Mouse (Mus musculus) heart, embryonic 13.5 days (tissue): ENCODE results near the gene Fgf13. TPM values are rescaled to one million over a fixed set of nuclear protein-coding genes. Genes with fewer than 3 reads are reported as not detected.

ENCODE experiments used
- ATAC-seq: fragments of 200-750 bp; cut with Nextera tagmentation; 2 replicates; pipeline ENCODE4 v1.8.0; 2017; ENCODE audit warnings: moderate TSS enrichment; ENCODE audit not compliant: insufficient number of reproducible peaks, low FRiP score, low TSS enrichment; ENCODE audit errors: extremely low read depth
- H3K27ac ChIP-seq: fragments of 300-500 bp; sonication (generic); replicated peaks from 2 replicates; pipeline ENCODE4 v1.5.1; 2015; ENCODE audit warnings: moderate library complexity, mild to moderate bottlenecking, inconsistent platforms
- H3K27me3 ChIP-seq: fragments of 300-500 bp; sonication (generic); replicated peaks from 2 replicates; pipeline ENCODE4 v1.6.1; 2015; ENCODE audit warnings: mild to moderate bottlenecking, inconsistent platforms
- H3K36me3 ChIP-seq: fragments of 300-500 bp; sonication (generic); 2 replicates; pipeline ENCODE4 v1.6.1; 2015; ENCODE audit warnings: mild to moderate bottlenecking, inconsistent platforms
- H3K4me1 ChIP-seq: fragments of 300-500 bp; sonication (generic); 2 replicates; pipeline ENCODE4 v1.6.1; 2015; ENCODE audit warnings: inconsistent platforms
- H3K4me2 ChIP-seq: fragments of 300-500 bp; sonication (generic); 2 replicates; pipeline ENCODE4 v1.6.1; 2015; ENCODE audit warnings: inconsistent platforms, mild to moderate bottlenecking, moderate library complexity
- H3K4me3 ChIP-seq: fragments of 300-500 bp; sonication (generic); 2 replicates; pipeline ENCODE4 v1.5.1; 2015; ENCODE audit warnings: moderate library complexity, mild to moderate bottlenecking, inconsistent platforms
- H3K9ac ChIP-seq: fragments of 300-500 bp; sonication (generic); 2 replicates; pipeline ENCODE4 v1.6.1; 2015; ENCODE audit warnings: inconsistent platforms, mild to moderate bottlenecking, moderate library complexity
- H3K9me3 ChIP-seq: fragments of 300-500 bp; sonication (generic); 2 replicates; pipeline ENCODE4 v1.6.1; 2016; ENCODE audit warnings: inconsistent platforms
- WGBS: fragments of 180-500 bp; shearing (Covaris S2); methylation state at CpG from one replicate; pipeline ENCODE4 v1.1.7; 2015; ENCODE audit warnings: mixed read lengths; 5-methylcytosine and 5-hydroxymethylcytosine counted together
- polyA plus RNA-seq: library from polyadenylated mRNA; unstranded; fragments of >200 nt; fragmentation: Nextera tagmentation; extraction: Ambion mirVana; gene quantifications from 2 replicates; pipeline ENCODE4 v1.2.1, GENCODE M21; 2015

The Fgf13 gene
- polyA plus RNA-seq, 1 experiment from 2014 or later = 53.9 TPM

DNA sequence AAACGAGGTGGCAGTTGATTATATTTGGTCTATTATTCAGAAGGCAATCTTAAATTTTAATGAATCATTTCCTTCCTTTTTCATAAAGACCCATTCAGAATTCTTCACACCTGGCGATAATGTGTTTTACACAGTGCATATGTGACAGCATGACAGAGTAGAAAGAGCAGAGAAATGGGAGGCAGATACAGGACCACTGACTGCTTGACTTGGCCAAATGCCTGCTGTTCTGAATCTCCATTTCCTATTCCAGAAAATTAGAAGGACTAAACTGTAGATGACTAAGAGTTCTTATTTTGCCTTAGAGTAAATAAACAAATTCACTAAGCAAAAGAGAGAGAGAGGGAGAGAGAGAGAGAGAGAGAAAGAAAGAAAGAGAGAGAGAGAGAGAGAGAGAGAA is 82.4 kb downstream of the Fgf13 start:
- no peak overlapping the region for H3K27ac ChIP-seq
- H3K9me3 ChIP-seq = no peaks in the 10 kb centered on the region
- no peaks in the 10 kb centered on the region for H3K27me3 ChIP-seq
- ATAC-seq = no peak
- 68% methylated on average over 2 of the region's 2 CpGs for WGBS
- no peak overlapping the region for H3K4me2 ChIP-seq
- no peak overlapping the region for H3K4me3 ChIP-seq
- no peaks in the 10 kb centered on the region for H3K36me3 ChIP-seq
- no peak overlapping the region for H3K9ac ChIP-seq
- H3K4me1 ChIP-seq = no peaks in the 10 kb centered on the region

DNA sequence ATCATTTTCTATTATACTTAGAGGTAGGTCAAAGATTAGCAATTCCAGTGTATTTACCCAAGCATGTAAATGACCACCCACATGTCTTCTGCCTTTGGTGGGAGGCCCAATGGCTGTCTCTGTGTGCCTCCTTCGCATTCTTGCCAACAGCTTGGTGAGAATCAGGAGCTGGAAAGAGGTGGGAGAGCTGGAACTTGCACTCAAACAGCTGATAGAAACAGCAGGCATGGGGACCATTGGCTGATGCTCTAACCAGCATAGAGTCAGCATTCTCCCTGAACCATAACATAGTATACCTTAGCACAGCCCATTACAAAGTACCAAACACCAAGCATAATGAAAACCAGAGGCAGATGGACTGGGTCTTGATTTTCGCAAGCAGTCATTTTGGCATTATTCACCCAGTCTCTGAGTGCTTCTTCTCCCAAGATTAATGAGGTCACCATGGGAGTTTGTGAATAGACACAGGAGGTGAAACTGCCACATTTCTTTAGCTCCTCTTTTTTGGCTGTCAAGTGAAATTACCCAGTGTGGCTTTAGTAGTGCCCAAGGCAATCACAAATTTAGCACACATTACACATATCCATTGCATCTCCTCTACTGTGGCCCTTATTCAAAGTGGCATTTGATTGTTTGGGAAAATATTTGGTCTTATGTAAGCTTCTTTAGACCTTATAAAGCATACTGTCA is 165.1 kb downstream of the Fgf13 start:
- Histone ChIP-seq H3K27ac (no peak overlapping the region), H3K9ac (no peak overlapping the region), H3K36me3 (no peaks in the 10 kb centered on the region), H3K4me2 (no peak overlapping the region), H3K4me1 (no peaks in the 10 kb centered on the region), H3K27me3 (no peaks in the 10 kb centered on the region), H3K9me3 (no peaks in the 10 kb centered on the region), H3K4me3 (no peak overlapping the region)
- 73% methylated on average over 2 of the region's 2 CpGs for WGBS
- ATAC-seq = no peak

DNA sequence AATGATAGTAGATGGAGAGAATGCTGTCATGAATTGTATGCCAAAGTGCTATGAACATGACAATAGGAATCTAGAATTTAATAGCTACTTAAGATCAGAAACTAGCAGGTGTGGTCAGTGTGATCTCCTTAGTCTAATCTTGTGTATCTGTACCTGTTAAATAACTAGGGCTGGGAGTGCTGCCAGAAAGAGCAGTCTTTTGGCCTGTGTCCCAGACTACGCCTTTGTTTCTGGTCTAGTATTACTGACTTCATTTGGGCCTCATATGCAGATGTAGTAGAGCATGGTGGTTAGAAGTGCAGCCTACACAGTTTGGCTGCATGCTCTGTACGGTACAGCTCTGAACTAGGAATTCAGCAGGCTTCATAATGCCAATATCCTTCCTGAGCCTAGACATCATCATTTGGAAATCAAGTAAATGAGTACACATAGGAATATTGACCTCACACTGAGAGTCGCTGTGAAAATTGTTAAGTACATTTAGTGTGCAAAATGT is 276.9 kb downstream of the Fgf13 start:
- ATAC-seq = no peak
- H3K9ac ChIP-seq = no peak overlapping the region
- no peaks in the 10 kb centered on the region for H3K27me3 ChIP-seq
- H3K4me3 ChIP-seq = no peak overlapping the region
- no peak overlapping the region for H3K4me2 ChIP-seq
- no peaks in the 10 kb centered on the region for H3K36me3 ChIP-seq
- 70% methylated on average over 3 of the region's 3 CpGs for WGBS
- H3K9me3 ChIP-seq = no peaks in the 10 kb centered on the region
- H3K4me1 ChIP-seq = no peaks in the 10 kb centered on the region
- H3K27ac ChIP-seq = no peak overlapping the region

DNA sequence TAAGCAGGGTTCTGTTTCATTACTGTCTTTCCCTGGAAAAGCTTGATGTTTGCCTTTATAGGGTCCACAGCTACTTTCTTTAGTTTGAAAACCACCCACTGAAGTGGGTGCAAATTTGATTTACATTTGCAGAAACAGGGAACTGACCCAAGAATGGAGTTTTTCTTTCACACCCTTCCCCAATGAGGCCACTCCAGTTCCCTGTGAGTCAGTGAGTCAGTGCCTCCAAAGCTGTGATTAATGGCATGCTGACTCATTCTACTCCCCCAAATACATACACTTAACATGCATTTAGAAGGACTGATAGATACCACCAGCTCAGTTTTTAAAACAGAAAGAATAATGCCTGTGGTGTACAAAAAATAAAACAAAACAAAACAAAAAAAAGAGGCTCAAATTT is 316.3 kb downstream of the Fgf13 start:
- Histone ChIP-seq H3K27me3 (no peaks in the 10 kb centered on the region), H3K4me3 (no peak overlapping the region), H3K9ac (no peak overlapping the region), H3K4me2 (no peak overlapping the region), H3K9me3 (no peaks in the 10 kb centered on the region), H3K27ac (no peak overlapping the region), H3K36me3 (no peaks in the 10 kb centered on the region), H3K4me1 (no peaks in the 10 kb centered on the region)
- ATAC-seq = no peak

DNA sequence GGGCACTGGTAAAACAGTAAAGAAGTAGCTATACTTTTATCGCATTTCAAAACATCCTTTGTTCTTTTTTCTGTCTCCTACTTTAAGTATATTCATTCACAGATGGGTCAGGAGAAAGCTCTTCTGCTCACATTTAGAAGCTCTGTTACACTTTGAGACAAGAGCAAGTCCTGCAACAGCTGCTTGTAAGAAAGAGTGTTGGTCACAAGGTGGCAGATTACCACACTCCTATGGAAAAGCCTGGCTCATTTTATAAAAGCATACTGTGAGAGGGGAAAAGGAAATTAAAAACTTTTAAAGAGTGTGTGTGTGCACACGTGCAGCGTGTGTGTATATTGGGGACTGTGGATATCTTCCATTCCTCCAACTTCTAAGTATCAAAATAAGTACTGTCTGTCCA is 324.1 kb downstream of the Fgf13 start:
- 35% methylated on average over 3 of the region's 3 CpGs for WGBS
- Histone ChIP-seq H3K27me3 (no peaks in the 10 kb centered on the region), H3K27ac (peak overlapping the region; percentile 69), H3K4me2 (peak overlapping the region; percentile 9; the same call in 1 of the 2 replicates), H3K36me3 (no peaks in the 10 kb centered on the region), H3K9ac (no peak overlapping the region), H3K9me3 (no peaks in the 10 kb centered on the region), H3K4me3 (no peak overlapping the region), H3K4me1 (0 out of 2 replicates have a peak, but pooled peaks cover 10% of the 10 kb centered on the region)
- ATAC-seq = no peak

DNA sequence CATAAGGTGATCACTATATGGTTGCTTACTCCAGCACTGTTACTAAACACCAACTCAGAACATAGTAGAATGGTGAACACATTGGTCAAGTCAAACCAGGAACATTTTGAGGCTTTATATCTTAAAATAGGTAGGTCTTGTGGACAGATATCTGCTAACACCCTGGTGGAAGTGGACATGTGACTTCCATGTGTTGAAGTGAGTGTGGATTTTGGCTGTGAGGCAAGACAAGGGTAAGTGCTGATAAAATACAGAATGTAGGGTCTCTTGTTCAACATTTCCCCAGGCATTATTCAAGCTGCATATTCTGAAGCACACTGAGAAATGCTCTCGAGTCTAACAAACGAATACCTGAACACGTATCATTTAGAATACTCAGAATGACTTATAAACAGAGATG is 324.7 kb downstream of the Fgf13 start:
- Histone ChIP-seq H3K4me3 (no peak overlapping the region), H3K36me3 (no peaks in the 10 kb centered on the region), H3K27ac (peak overlapping the region; percentile 69), H3K9me3 (no peaks in the 10 kb centered on the region), H3K27me3 (no peaks in the 10 kb centered on the region), H3K9ac (no peak overlapping the region), H3K4me2 (0 out of 2 replicates have a peak overlapping the region, but pooled peaks have one; percentile 9), H3K4me1 (0 out of 2 replicates have a peak, but pooled peaks cover 10% of the 10 kb centered on the region)
- WGBS = 50% methylated on average over 3 of the region's 3 CpGs
- no peak for ATAC-seq

DNA sequence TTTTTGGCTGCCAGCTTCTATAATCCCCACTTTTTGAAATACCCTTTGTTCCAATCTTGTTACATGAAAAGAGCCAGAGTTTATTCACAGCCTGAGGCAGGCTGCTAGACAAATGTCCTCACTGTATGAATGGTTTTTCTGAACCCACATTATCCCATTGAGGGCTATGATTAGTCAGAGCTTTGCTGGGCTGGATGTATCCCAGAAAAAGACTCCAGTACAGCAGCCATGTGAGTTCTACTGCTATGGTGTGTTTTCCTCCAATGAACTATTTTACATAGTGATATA is 326.5 kb downstream of the Fgf13 start:
- Histone ChIP-seq H3K9ac (no peak overlapping the region), H3K27ac (no peak overlapping the region), H3K36me3 (no peaks in the 10 kb centered on the region), H3K4me2 (no peak overlapping the region), H3K4me3 (no peak overlapping the region), H3K27me3 (no peaks in the 10 kb centered on the region), H3K4me1 (0 out of 2 replicates have a peak, but pooled peaks cover 10% of the 10 kb centered on the region), H3K9me3 (no peaks in the 10 kb centered on the region)
- ATAC-seq = no peak

DNA sequence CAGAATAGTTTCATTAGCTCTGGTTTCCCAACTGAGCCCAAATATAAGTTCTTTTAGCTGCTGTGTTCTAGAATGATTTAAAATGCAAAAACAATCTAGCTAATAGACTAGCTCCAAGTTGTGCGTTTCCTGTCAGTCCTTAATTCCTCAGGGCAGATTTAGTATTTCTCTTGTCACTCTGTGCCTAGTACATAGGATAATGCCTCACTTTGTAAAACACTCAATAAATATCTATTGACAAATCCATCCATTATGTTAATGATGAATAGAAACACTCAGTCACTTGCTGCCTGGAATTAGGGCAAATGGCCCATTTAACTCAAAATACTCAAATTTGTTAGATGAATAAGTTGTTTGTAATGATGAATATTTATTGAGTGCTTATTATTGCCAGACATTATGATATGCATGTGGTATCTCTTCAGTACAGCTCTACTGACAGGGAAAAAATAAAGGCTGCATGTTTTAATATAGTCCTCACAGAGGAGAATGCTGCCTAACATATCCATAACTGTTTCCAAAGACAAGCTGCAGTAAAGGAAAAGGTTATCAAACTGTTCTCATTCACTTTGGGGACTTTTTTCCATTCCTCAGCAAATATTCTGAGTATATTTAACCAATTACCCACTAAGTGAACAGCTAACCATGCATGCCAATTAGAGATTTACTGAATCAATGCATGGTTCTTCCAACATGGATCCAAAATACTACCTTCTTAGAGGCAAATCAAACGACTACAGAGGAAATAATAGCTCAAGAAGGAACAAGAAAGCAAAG is 327.0 kb downstream of the Fgf13 start:
- no peak overlapping the region for H3K9ac ChIP-seq
- 0 out of 2 replicates have a peak, but pooled peaks cover 10% of the 10 kb centered on the region for H3K4me1 ChIP-seq
- H3K4me2 ChIP-seq = no peak overlapping the region
- H3K27me3 ChIP-seq = no peaks in the 10 kb centered on the region
- H3K27ac ChIP-seq = no peak overlapping the region
- WGBS = 57% methylated on average over 2 of the region's 2 CpGs
- no peak for ATAC-seq
- no peak overlapping the region for H3K4me3 ChIP-seq
- no peaks in the 10 kb centered on the region for H3K9me3 ChIP-seq
- no peaks in the 10 kb centered on the region for H3K36me3 ChIP-seq

DNA sequence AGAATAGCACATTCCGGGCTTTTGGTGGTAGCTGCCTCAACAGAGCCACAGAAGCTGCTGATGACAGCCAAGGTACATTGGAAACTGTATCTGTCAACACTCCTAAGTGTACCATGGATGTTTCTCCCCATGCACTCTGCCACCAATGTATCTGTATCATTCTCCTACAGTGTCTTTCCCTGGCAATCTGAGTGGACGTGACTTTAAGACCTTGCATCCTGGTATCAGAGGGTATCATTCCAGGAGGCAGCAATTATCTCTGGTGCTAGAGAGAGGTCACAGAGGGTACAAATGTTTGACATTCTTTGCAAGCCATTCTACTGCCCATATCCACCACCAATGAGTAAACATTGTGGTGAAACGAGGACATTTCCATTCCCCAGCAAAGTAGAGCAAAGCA is 347.2 kb downstream of the Fgf13 start:
- H3K4me2 ChIP-seq = no peak overlapping the region
- H3K27me3 ChIP-seq = no peaks in the 10 kb centered on the region
- no peak overlapping the region for H3K4me3 ChIP-seq
- 23% methylated on average over 3 of the region's 3 CpGs for WGBS
- no peaks in the 10 kb centered on the region for H3K4me1 ChIP-seq
- no peak overlapping the region for H3K9ac ChIP-seq
- H3K36me3 ChIP-seq = no peaks in the 10 kb centered on the region
- no peaks in the 10 kb centered on the region for H3K9me3 ChIP-seq
- H3K27ac ChIP-seq = no peak overlapping the region
- peak; percentile 61; the same call in 1 of the 2 replicates for ATAC-seq

DNA sequence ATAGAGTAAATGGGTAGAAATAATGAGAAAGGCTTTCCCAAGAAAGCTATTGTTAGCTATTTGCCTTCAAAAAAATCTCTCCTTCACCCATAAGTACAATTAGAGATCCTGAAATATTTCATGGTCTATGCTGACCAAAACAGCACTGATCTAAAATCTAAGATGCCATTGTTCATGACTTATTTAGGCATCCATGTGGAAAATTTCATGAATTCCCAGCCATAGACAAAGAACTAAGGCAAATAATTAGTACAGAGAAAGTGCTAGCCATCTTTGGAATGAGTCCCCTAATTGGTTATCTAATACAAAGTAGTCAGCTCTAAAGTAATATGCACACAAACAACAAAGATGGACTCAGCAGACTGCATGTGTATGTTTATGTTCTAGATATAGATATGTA is 366.7 kb downstream of the Fgf13 start:
- H3K36me3 ChIP-seq = no peaks in the 10 kb centered on the region
- no peak overlapping the region for H3K9ac ChIP-seq
- no peak overlapping the region for H3K4me3 ChIP-seq
- H3K27me3 ChIP-seq = no peaks in the 10 kb centered on the region
- ATAC-seq = no peak
- no peaks in the 10 kb centered on the region for H3K9me3 ChIP-seq
- no peak overlapping the region for H3K27ac ChIP-seq
- no peaks in the 10 kb centered on the region for H3K4me1 ChIP-seq
- no peak overlapping the region for H3K4me2 ChIP-seq

DNA sequence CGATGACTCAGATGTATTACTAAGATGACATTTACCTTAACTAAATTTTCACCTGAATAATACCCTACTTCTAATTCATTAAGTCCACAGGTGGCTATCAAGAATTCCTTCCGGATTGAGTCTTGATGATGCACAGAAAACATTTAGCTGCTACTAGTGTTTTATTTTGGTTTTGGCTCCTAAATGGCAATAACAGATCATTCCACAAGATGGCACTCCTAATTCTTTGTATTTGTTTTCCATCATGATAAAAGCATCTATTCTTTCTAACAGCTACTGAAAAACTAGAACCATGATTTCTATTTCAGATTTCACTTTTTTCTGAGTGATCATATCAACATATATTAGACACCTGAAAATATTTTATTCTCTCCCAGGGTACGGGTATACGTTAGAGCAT is 373.7 kb downstream of the Fgf13 start:
- Histone ChIP-seq H3K27ac (no peak overlapping the region), H3K4me2 (no peak overlapping the region), H3K4me1 (no peaks in the 10 kb centered on the region), H3K27me3 (no peaks in the 10 kb centered on the region), H3K9ac (no peak overlapping the region), H3K4me3 (no peak overlapping the region), H3K9me3 (no peaks in the 10 kb centered on the region), H3K36me3 (no peaks in the 10 kb centered on the region)
- 75% methylated on average over 4 of the region's 4 CpGs for WGBS
- no peak for ATAC-seq

DNA sequence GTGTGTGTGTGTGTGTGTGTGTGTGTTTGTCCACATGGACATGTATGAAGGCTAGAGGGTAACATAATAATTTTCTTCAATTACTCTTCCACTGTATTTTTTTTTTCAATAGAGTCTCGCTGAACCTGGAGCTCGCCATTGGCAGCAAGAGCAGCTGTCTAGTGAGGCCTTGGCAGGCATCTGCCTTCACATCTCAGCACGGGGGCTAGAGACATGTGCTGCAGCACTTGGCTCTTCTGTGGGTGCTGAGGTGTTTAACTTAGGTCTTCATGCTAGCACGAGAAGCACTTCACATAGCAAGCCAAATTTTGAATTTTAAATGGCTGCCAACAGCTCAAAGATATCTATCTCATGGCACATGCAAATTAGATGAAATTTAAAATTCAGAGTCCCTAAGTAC is 380.9 kb downstream of the Fgf13 start:
- H3K27me3 ChIP-seq = no peaks in the 10 kb centered on the region
- no peak overlapping the region for H3K4me3 ChIP-seq
- H3K4me2 ChIP-seq = no peak overlapping the region
- WGBS = 73% methylated on average over 4 of the region's 4 CpGs
- no peak overlapping the region for H3K27ac ChIP-seq
- H3K36me3 ChIP-seq = no peaks in the 10 kb centered on the region
- no peaks in the 10 kb centered on the region for H3K9me3 ChIP-seq
- no peaks in the 10 kb centered on the region for H3K4me1 ChIP-seq
- H3K9ac ChIP-seq = no peak overlapping the region
- no peak for ATAC-seq
